Mouse (Mus musculus) intestine, embryonic 14.5 days (tissue): ENCODE measurements around the gene Scube3. TPM values are rescaled to one million over a fixed set of nuclear protein-coding genes. Genes with fewer than 3 reads are reported as not detected.

Experiments
- ATAC-seq: fragments of 200-750 bp; cut with Nextera tagmentation; replicated peaks from 2 replicates; pipeline ENCODE4 v1.8.0; 2017; ENCODE audit warnings: low read depth, moderate number of reproducible peaks, moderate TSS enrichment, moderate library complexity; ENCODE audit not compliant: low FRiP score, low TSS enrichment
- DNase-seq: peaks from one replicate; pipeline ENCODE4 v3.0.0-alpha.2; 2018; ENCODE audit warnings: low spot score
- H3K27ac ChIP-seq: fragments of 300-500 bp; sonication (generic); 2 replicates; pipeline ENCODE4 v1.5.1; 2014; ENCODE audit warnings: low read depth, mild to moderate bottlenecking, control low read depth
- H3K27me3 ChIP-seq: fragments of 300-500 bp; sonication (generic); replicated peaks from 2 replicates; pipeline ENCODE4 v1.6.1; 2014; ENCODE audit warnings: low read length, control low read depth; ENCODE audit not compliant: control insufficient read depth, insufficient read depth
- H3K36me3 ChIP-seq: fragments of 300-500 bp; sonication (generic); 2 replicates; pipeline ENCODE4 v1.6.1; 2014; ENCODE audit warnings: low read length, control low read depth; ENCODE audit not compliant: control insufficient read depth, insufficient read depth
- H3K4me1 ChIP-seq: fragments of 300-500 bp; sonication (generic); replicated peaks from 2 replicates; pipeline ENCODE4 v1.6.1; 2014; ENCODE audit warnings: low read length, control low read depth, mixed read lengths; ENCODE audit not compliant: control insufficient read depth, insufficient read depth
- H3K4me2 ChIP-seq: fragments of 300-500 bp; sonication (generic); 2 replicates; pipeline ENCODE4 v1.6.1; 2014; ENCODE audit warnings: low read length
- H3K4me3 ChIP-seq: fragments of 300-500 bp; sonication (generic); 2 replicates; pipeline ENCODE4 v1.5.1; 2014; ENCODE audit warnings: low read depth, low read length, control low read depth, mixed read lengths
- H3K9ac ChIP-seq: fragments of 300-500 bp; sonication (generic); 2 replicates; pipeline ENCODE4 v1.6.1; 2014; ENCODE audit warnings: mild to moderate bottlenecking, low read length
- H3K9me3 ChIP-seq: fragments of 300-500 bp; sonication (generic); 2 replicates; pipeline ENCODE4 v1.6.1; 2016; ENCODE audit warnings: low read length, control low read depth; ENCODE audit not compliant: control insufficient read depth
- WGBS: fragments of 180-500 bp; shearing (Covaris S2); extraction: QIAGEN DNeasy Blood & Tissue Kit; methylation state at CpG from one replicate; pipeline ENCODE4 v1.1.7; 2014; 5-methylcytosine and 5-hydroxymethylcytosine counted together
- polyA plus RNA-seq: library from polyadenylated mRNA; unstranded; fragments of >200 nt; fragmentation: Nextera tagmentation; extraction: Ambion mirVana; gene quantifications from 2 replicates; pipeline ENCODE4 v1.2.1, GENCODE M21; 2014

Scube3 gene
- polyA plus RNA-seq, 1 experiment from 2014 or later: 3.5 TPM

GRCm38 (mm10) chr17:28123627-28124026 is 18.3 kb upstream of the Scube3 start:
- no peak for DNase-seq
- H3K4me1 ChIP-seq: no peaks in the 10 kb centered on the region
- no peak for ATAC-seq
- H3K4me3 ChIP-seq: no peak overlapping the region
- no peak overlapping the region for H3K9ac ChIP-seq
- H3K36me3 ChIP-seq: no peaks in the 10 kb centered on the region
- no peaks in the 10 kb centered on the region for H3K27me3 ChIP-seq
- 54% methylated on average over 7 of the region's 7 CpGs for WGBS
- H3K9me3 ChIP-seq: no peaks in the 10 kb centered on the region
- H3K4me2 ChIP-seq: no peak overlapping the region
- H3K27ac ChIP-seq: no peak overlapping the region

- Histone ChIP-seq H3K9me3 (no peaks in the 10 kb centered on the region), H3K4me1 (no peaks in the 10 kb centered on the region), H3K27me3 (no peaks in the 10 kb centered on the region), H3K27ac (no peak overlapping the region), H3K4me2 (no peak overlapping the region), H3K36me3 (no peaks in the 10 kb centered on the region), H3K4me3 (no peak overlapping the region), H3K9ac (no peak overlapping the region)
- 60% methylated on average over 8 of the region's 8 CpGs for WGBS
- no peak for DNase-seq
- no peak for ATAC-seq
Observed at GRCm38 (mm10) chr17:28124368-28124767, 17.6 kb upstream of the Scube3 start.

- no peaks in the 10 kb centered on the region for H3K9me3 ChIP-seq
- H3K27ac ChIP-seq: no peak overlapping the region
- no peaks in the 10 kb centered on the region for H3K4me1 ChIP-seq
- no peak for DNase-seq
- no peak for ATAC-seq
- no peaks in the 10 kb centered on the region for H3K27me3 ChIP-seq
- H3K4me2 ChIP-seq: no peak overlapping the region
- 90% methylated on average over 5 of the region's 5 CpGs for WGBS
- no peaks in the 10 kb centered on the region for H3K36me3 ChIP-seq
- no peak overlapping the region for H3K9ac ChIP-seq
- no peak overlapping the region for H3K4me3 ChIP-seq
Observed at GRCm38 (mm10) chr17:28129796-28130195, 12.1 kb upstream of the Scube3 start.

DNA sequence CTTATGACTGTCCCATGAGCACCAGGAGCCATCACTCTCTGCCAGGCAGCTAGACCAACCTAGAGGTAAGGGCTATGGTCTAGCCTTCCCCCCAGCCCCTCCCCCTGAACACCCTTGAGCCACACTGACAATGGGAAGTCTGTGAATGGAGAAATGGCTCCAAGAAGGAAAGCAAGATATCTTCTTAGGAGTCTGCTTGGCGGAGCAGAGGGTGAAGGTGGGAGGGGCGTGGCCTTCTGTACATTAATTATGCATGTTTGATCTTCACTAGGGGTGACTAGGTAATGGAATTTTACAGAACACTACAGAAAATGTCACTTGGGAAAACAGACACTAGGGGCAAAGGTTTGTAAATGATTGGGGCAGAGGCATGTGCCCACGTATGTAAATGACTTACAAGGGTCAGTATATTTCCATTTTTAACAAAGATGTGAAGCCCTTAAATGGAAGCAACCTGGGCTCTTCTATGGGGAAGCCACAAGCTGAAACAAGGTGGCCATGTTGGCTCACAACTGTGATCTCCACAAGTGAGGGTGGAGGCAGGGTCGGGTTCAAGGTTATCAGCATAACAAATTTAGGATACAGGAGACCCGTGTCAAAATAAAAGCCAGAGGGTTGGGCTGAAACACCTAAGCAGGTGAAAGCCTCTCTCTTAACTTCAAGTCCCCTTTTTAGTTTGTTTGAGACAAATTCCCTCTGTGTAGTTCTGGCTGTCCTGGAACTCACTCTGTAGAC is 11.4 kb upstream of the Scube3 start:
- Histone ChIP-seq H3K27me3 (no peaks in the 10 kb centered on the region), H3K4me2 (no peak overlapping the region), H3K36me3 (no peaks in the 10 kb centered on the region), H3K9ac (no peak overlapping the region), H3K27ac (no peak overlapping the region), H3K9me3 (no peaks in the 10 kb centered on the region), H3K4me3 (no peak overlapping the region), H3K4me1 (no peaks in the 10 kb centered on the region)
- no peak for ATAC-seq
- no peak for DNase-seq
- 64% methylated on average over 5 of the region's 5 CpGs for WGBS

DNA sequence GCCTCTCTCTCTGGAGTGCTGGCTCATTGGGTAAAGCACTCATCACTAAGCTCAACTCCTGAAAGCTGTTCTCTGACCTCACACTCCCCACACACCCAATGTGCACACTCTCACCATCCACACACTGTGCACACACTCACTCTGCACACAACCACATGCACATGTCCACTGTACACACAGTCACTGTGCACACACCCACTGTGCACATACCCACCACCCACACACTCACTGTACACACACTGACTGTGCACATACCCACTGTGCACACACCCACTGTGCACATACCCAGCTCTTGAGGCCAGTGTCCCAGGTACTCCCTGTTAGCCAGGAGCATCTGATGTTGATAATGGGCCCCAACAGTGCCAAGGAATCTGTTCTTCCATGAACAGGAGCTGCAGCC is 10.8 kb upstream of the Scube3 start:
- Histone ChIP-seq H3K4me3 (no peak overlapping the region), H3K4me2 (no peak overlapping the region), H3K4me1 (no peaks in the 10 kb centered on the region), H3K36me3 (no peaks in the 10 kb centered on the region), H3K27me3 (no peaks in the 10 kb centered on the region), H3K9ac (no peak overlapping the region), H3K9me3 (no peaks in the 10 kb centered on the region), H3K27ac (no peak overlapping the region)
- DNase-seq (no peak), ATAC-seq (no peak)

DNA sequence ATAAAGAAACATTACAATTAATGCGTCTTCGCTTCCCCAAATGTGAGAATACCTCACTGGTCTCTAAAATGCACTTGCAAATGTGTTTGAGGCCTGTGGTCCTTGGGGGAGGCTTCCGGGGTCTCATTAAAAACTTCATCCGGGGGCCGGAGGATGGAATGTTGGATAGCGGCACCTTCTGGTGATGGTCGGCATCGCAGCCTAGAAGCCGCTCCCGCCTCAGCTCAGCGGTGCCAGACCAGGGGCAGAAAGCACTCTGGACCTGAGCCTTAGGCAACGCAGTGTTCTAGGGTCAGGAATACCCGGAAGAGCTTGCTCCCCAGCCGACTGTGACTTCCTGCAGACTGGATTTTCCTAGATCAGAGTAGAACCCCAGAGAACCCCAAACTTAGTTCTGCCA is 8.7 kb upstream of the Scube3 start:
- H3K27me3 ChIP-seq: no peaks in the 10 kb centered on the region
- H3K4me2 ChIP-seq: 0 out of 2 replicates have a peak overlapping the region, but pooled peaks have one; percentile 12
- WGBS: 7% methylated on average over 14 of the region's 14 CpGs
- H3K27ac ChIP-seq: no peak overlapping the region
- DNase-seq: peak; percentile 90
- no peak overlapping the region for H3K9ac ChIP-seq
- H3K9me3 ChIP-seq: no peaks in the 10 kb centered on the region
- 0 out of 2 replicates have a peak, but pooled peaks have one; percentile 63 for ATAC-seq
- no peaks in the 10 kb centered on the region for H3K36me3 ChIP-seq
- no peak overlapping the region for H3K4me3 ChIP-seq
- H3K4me1 ChIP-seq: no peaks in the 10 kb centered on the region

DNA sequence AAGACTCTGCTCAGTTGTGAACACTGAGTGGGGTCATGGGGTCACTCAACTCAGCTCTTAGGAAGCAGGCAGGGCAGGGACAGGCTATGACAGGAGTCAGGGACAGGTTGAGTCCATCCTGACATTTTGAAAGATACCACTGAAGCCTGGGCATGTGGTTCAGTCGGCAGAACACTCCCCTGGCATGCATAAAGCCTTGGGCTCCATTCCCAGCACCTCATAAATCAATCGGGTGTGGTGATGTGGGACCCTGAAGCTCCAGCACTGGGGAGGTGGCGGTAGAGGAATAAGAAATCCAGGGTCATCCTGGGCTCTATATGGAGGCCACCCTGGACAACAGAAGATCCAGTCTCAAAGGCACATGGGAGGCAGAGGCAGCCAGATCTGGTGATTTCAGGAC is 6.4 kb upstream of the Scube3 start:
- Histone ChIP-seq H3K4me1 (no peaks in the 10 kb centered on the region), H3K9ac (no peak overlapping the region), H3K36me3 (no peaks in the 10 kb centered on the region), H3K9me3 (no peaks in the 10 kb centered on the region), H3K4me2 (no peak overlapping the region), H3K4me3 (no peak overlapping the region), H3K27ac (no peak overlapping the region), H3K27me3 (peaks cover under 1% of the 10 kb centered on the region; the same call in 1 of the 2 replicates)
- DNase-seq: no peak
- ATAC-seq: no peak
- WGBS: 51% methylated on average over 3 of the region's 3 CpGs

DNA sequence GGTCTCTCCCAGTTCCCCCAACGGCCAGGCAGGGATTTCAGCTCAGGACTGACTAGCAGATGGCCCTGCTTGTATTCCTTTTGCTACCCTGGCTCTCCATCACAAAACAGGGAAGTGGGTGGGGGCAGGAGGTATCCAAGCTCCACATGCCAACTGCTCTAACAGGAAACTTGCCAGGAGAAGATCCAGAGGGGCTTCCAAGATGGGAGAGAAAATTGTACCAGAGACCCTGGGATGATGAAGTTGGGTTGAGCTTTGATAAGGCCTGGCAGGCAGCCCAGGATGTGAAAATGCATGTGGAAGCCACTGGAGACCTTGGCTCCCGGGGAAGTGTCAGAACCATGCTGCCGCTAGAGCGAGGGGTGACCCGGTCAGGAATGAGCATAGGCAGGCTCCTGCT is 5.7 kb upstream of the Scube3 start:
- no peak overlapping the region; the same call in 1 of the 2 replicates for H3K27ac ChIP-seq
- no peaks in the 10 kb centered on the region for H3K36me3 ChIP-seq
- DNase-seq: no peak
- peaks cover 4% of the 10 kb centered on the region; the same call in 1 of the 2 replicates for H3K27me3 ChIP-seq
- ATAC-seq: no peak
- H3K9ac ChIP-seq: no peak overlapping the region
- no peak overlapping the region for H3K4me3 ChIP-seq
- no peaks in the 10 kb centered on the region for H3K9me3 ChIP-seq
- H3K4me1 ChIP-seq: no peaks in the 10 kb centered on the region
- 24% methylated on average over 5 of the region's 5 CpGs for WGBS
- no peak overlapping the region for H3K4me2 ChIP-seq

DNA sequence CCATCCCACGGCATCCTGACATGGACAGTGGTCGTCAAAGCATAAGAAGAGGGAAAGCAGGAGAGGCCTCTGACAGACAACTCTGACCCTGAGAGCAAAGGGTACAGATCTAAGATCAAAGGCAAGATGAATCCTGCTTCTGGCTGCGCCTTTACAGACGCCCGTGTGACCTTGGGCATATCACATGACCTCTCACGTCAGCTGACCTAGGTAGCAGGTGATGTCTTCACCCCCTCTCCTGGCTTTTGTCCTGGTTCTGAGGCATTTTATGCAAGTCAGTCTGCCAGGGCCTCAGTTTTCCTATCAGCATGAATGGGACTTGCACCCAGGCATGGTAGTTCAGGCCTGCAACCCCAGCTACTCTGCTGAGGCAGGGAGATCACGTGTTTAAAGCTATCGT is 3.9 kb upstream of the Scube3 start:
- Histone ChIP-seq H3K9ac (no peak overlapping the region), H3K4me2 (no peak overlapping the region), H3K27me3 (peaks cover 4% of the 10 kb centered on the region; the same call in 1 of the 2 replicates), H3K9me3 (no peaks in the 10 kb centered on the region), H3K4me3 (no peak overlapping the region), H3K4me1 (peaks cover 5% of the 10 kb centered on the region), H3K27ac (no peak overlapping the region), H3K36me3 (no peaks in the 10 kb centered on the region)
- 79% methylated on average over 8 of the region's 8 CpGs for whole genome bisulfite sequencing
- ATAC-seq: no peak
- DNase-seq: no peak
